Mouse (Mus musculus): Measurements from ENCODE around the gene Atl1.

The Atl1 gene

GRCm38 (mm10) chr12:69884053-69884452, 8.4 kb upstream of the Atl1 start:
- DNase-seq (ENCODE audit: low spot score): no peak

- no peak for DNase-seq (ENCODE audit: low spot score)
Measured at GRCm38 (mm10) chr12:69885170-69885923, 7.1 kb upstream of the Atl1 start.

GRCm38 (mm10) chr12:69887776-69888175, 4.6 kb upstream of the Atl1 start:
- no peak for DNase-seq (ENCODE audit: low spot score)

GRCm38 (mm10) chr12:69888345-69888744, 4.1 kb upstream of the Atl1 start:
- DNase-seq (ENCODE audit: low spot score): no peak

- DNase-seq (ENCODE audit: low spot score): no peak
Measured at GRCm38 (mm10) chr12:69890051-69890450, 2.4 kb upstream of the Atl1 start.

- DNase-seq (ENCODE audit: low spot score): no peak
Measured at GRCm38 (mm10) chr12:69890476-69890875, 1.9 kb upstream of the Atl1 start.

- no peak for DNase-seq (ENCODE audit: low spot score)
Measured at GRCm38 (mm10) chr12:69891721-69892120, 693 bp upstream of the Atl1 start.

GRCm38 (mm10) chr12:69893927-69894326, 1.5 kb downstream of the Atl1 start:
- DNase-seq (ENCODE audit: low spot score): no peak

GRCm38 (mm10) chr12:69895046-69895445, 2.6 kb downstream of the Atl1 start:
- no peak for DNase-seq (ENCODE audit: low spot score)

GRCm38 (mm10) chr12:69898119-69898518, 5.7 kb downstream of the Atl1 start:
- DNase-seq (ENCODE audit: low spot score): no peak

GRCm38 (mm10) chr12:69904991-69905390, 12.6 kb downstream of the Atl1 start:
- no peak for DNase-seq (ENCODE audit: low spot score)

- DNase-seq (ENCODE audit: low spot score): peak; percentile 67
Measured at GRCm38 (mm10) chr12:69907667-69908510, 15.5 kb downstream of the Atl1 start.

- peak; percentile 82 for DNase-seq (ENCODE audit: low spot score)
Measured at GRCm38 (mm10) chr12:69908511-69908900, 16.1 kb downstream of the Atl1 start.

GRCm38 (mm10) chr12:69911906-69912305, 19.5 kb downstream of the Atl1 start:
- no peak for DNase-seq (ENCODE audit: low spot score)

- DNase-seq (ENCODE audit: low spot score): no peak
Measured at GRCm38 (mm10) chr12:69912737-69913136, 20.3 kb downstream of the Atl1 start.

GRCm38 (mm10) chr12:69917870-69918269, 25.5 kb downstream of the Atl1 start:
- DNase-seq (ENCODE audit: low spot score): no peak

- DNase-seq (ENCODE audit: low spot score): no peak
Measured at GRCm38 (mm10) chr12:69922099-69922498, 29.7 kb downstream of the Atl1 start.

- DNase-seq (ENCODE audit: low spot score): no peak
Measured at GRCm38 (mm10) chr12:69923128-69923527, 30.7 kb downstream of the Atl1 start.

GRCm38 (mm10) chr12:69923603-69924002, 31.2 kb downstream of the Atl1 start:
- DNase-seq (ENCODE audit: low spot score): no peak

- peak; percentile 29 for DNase-seq (ENCODE audit: low spot score)
Measured at GRCm38 (mm10) chr12:69924012-69924411, 31.6 kb downstream of the Atl1 start.

- DNase-seq (ENCODE audit: low spot score): no peak
Measured at GRCm38 (mm10) chr12:69926716-69927115, 34.3 kb downstream of the Atl1 start.

- DNase-seq (ENCODE audit: low spot score): no peak
Measured at GRCm38 (mm10) chr12:69937731-69938130, 45.3 kb downstream of the Atl1 start.

- no peak for DNase-seq (ENCODE audit: low spot score)
Measured at GRCm38 (mm10) chr12:69939291-69939690, 46.9 kb downstream of the Atl1 start.

Data from layer of hippocampus, adult 11-12 months (tissue).